In the genomic region with DNA sequence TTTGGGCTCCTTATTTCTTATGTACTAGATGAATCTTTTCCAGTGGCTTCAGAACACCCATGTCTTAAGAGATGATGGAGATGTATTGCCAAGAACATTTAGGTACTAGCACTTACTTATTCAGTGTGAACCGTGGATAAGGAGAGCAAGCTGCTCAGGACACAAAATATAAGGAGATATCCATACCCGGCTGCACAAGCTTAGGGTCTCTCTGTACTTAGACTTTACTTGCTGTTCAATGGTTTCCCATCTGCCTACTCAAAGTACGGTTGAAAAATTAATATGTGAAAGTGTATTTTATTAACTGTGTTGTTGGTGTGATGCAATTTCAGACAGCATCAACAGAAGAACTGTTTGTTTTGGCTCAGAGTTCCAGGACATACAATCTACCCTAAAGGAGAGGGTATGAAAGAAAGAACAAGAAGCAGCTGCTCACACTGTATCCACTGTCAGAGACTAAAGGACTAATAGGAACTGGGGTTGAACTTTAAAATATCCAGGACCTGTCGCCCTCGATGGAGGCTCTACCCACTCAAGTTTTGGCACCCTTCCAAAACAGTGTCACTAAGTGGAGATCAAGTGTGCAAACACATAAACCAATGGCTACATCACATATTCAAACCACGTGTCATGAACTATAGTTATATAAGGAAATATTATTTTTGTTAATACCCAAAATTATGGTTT, we compare ENCODE assay signal across 22 mouse cellular contexts.
A peak's percentile ranks its signal among the peaks of the same experiment; 100 is the strongest.
DNase-seq lines count a peak whose midpoint lies in the region; ATAC-seq and TF ChIP-seq lines count a peak whose summit lies in the region.
"Had no signal": no experiment of that assay in that cellular context is flagged by ENCODE, and none has a peak within 500 bp of the region (broad histone marks: within the 10 kb centered on the region; RNA-seq: fewer than 3 reads in every experiment).

No protein-coding gene starts in this region.

- TF ChIP-seq CTCF in stomach, postnatal 0 days (IDR thresholded peaks at IDR 0.05; ENCODE audit: low read depth), result no peak

- WGBS in embryonic facial prominence, embryonic 14.5 days, result 53% methylated on average over 6 of the region's 6 CpGs
- 91% methylated on average over 6 of the region's 6 CpGs for WGBS in embryonic facial prominence, embryonic 10.5 days
- 42% methylated on average over 6 of the region's 6 CpGs for WGBS in stomach, embryonic 14.5 days
- WGBS in stomach, postnatal 0 days, result 48% methylated on average over 6 of the region's 6 CpGs

- H3K9ac ChIP-seq in embryonic facial prominence, embryonic 14.5 days (ENCODE audit: low read depth, low read length), result no peak overlapping the region
- H3K9ac ChIP-seq in stomach, embryonic 14.5 days (replicated peaks; ENCODE audit: low read depth, low read length), result no peak overlapping the region
- no peak overlapping the region for H3K9ac ChIP-seq in stomach, postnatal 0 days (ENCODE audit: low read length)
- H3K9ac ChIP-seq: forebrain, embryonic 13.5 days; hindbrain, embryonic 14.5 days; intestine, embryonic 15.5 days; midbrain, embryonic 13.5 days; neural tube, embryonic 12.5 days had no signal

- no peak overlapping the region for H3K4me3 ChIP-seq in embryonic facial prominence, embryonic 14.5 days (ENCODE audit: low read depth, low read length)
- H3K4me3 ChIP-seq in embryonic facial prominence, embryonic 10.5 days, result no peak overlapping the region
- no peak overlapping the region for H3K4me3 ChIP-seq in stomach, embryonic 14.5 days (ENCODE audit: low read depth, low read length)
- H3K4me3 ChIP-seq in stomach, postnatal 0 days (ENCODE audit: low read depth, low read length), result no peak overlapping the region
- H3K4me3 ChIP-seq: forebrain, embryonic 13.5 days; intestine, embryonic 15.5 days; layer of hippocampus, adult 2 months; midbrain, embryonic 13.5 days; neural tube, embryonic 12.5 days had no signal

- H3K27me3 ChIP-seq in embryonic facial prominence, embryonic 14.5 days (replicated peaks; ENCODE audit: control insufficient read depth, insufficient read depth, low read length), result no peaks in the 10 kb centered on the region
- no peaks in the 10 kb centered on the region for H3K27me3 ChIP-seq in embryonic facial prominence, embryonic 10.5 days (replicated peaks; ENCODE audit: low read depth, poor library complexity, severe bottlenecking)
- no peaks in the 10 kb centered on the region for H3K27me3 ChIP-seq in stomach, embryonic 14.5 days (ENCODE audit: control insufficient read depth, insufficient read depth, low read length)
- no peaks in the 10 kb centered on the region for H3K27me3 ChIP-seq in stomach, postnatal 0 days (ENCODE audit: control insufficient read depth, insufficient read depth, low read length)
- H3K27me3 ChIP-seq: forebrain, embryonic 13.5 days; intestine, embryonic 15.5 days; midbrain, embryonic 13.5 days; neural tube, embryonic 12.5 days had no signal

- ATAC-seq in embryonic facial prominence, embryonic 14.5 days (ENCODE audit: low read depth), result no peak
- ATAC-seq in stomach, embryonic 14.5 days (ENCODE audit: insufficient number of reproducible peaks, insufficient read depth, low FRiP score, low read depth), result peak; percentile 46; the same call in 1 of the 2 replicates
- ATAC-seq in stomach, postnatal 0 days (ENCODE audit: low FRiP score, low TSS enrichment), result no peak
- ATAC-seq: forebrain, embryonic 13.5 days; intestine, embryonic 15.5 days; midbrain, embryonic 13.5 days had no signal

- H3K4me2 ChIP-seq in embryonic facial prominence, embryonic 14.5 days (ENCODE audit: low read depth, low read length), result no peak overlapping the region
- no peak overlapping the region for H3K4me2 ChIP-seq in stomach, embryonic 14.5 days (replicated peaks; ENCODE audit: low read depth, low read length)
- no peak overlapping the region for H3K4me2 ChIP-seq in stomach, postnatal 0 days (replicated peaks; ENCODE audit: low read depth)
- H3K4me2 ChIP-seq: forebrain, embryonic 13.5 days; heart, embryonic 11.5 days; hindbrain, embryonic 14.5 days; intestine, embryonic 15.5 days; midbrain, embryonic 13.5 days; neural tube, embryonic 12.5 days had no signal

- peaks cover 3% of the 10 kb centered on the region for H3K4me1 ChIP-seq in embryonic facial prominence, embryonic 14.5 days (ENCODE audit: control insufficient read depth, insufficient read depth, low read length)
- H3K4me1 ChIP-seq in embryonic facial prominence, embryonic 10.5 days, result peaks cover 7% of the 10 kb centered on the region; the same call in 1 of the 2 replicates
- H3K4me1 ChIP-seq in stomach, embryonic 14.5 days (ENCODE audit: control insufficient read depth, insufficient read depth, low read length), result no peaks in the 10 kb centered on the region
- H3K4me1 ChIP-seq in stomach, postnatal 0 days (replicated peaks; ENCODE audit: control insufficient read depth, insufficient read depth), result no peaks in the 10 kb centered on the region
- H3K4me1 ChIP-seq: forebrain, embryonic 13.5 days; intestine, embryonic 15.5 days; midbrain, embryonic 13.5 days; neural tube, embryonic 12.5 days had no signal

- TF ChIP-seq EP300 in stomach, postnatal 0 days (optimal IDR thresholded peaks at IDR 0.05), result no peak

- no peak overlapping the region for H3K27ac ChIP-seq in embryonic facial prominence, embryonic 14.5 days (replicated peaks; ENCODE audit: low read depth, low read length)
- no peak overlapping the region for H3K27ac ChIP-seq in embryonic facial prominence, embryonic 10.5 days (replicated peaks)
- H3K27ac ChIP-seq in stomach, embryonic 14.5 days (ENCODE audit: low read length), result no peak overlapping the region
- no peak overlapping the region for H3K27ac ChIP-seq in stomach, postnatal 0 days (replicated peaks)
- H3K27ac ChIP-seq: forebrain, embryonic 13.5 days; hindbrain, embryonic 14.5 days; intestine, embryonic 15.5 days; layer of hippocampus, adult 2 months; midbrain, embryonic 13.5 days; neural tube, embryonic 12.5 days had no signal

- peak; percentile 33 for DNase-seq in embryonic facial prominence, embryonic 14.5 days (ENCODE audit: low spot score)
- no peak for DNase-seq in embryonic facial prominence, embryonic 10.5 days (ENCODE audit: low spot score)
- peak; percentile 10 for DNase-seq in heart, postnatal 4 days
- no peak for DNase-seq in heart, adult 8-10 months (ENCODE audit: low spot score)
- DNase-seq in stomach, postnatal 0 days (ENCODE audit: low spot score), result no peak
- DNase-seq in adrenal gland, adult 8-10 months, result no peak
- DNase-seq in gastrocnemius, adult 18-20 months (ENCODE audit: low spot score), result no peak
- DNase-seq: cerebellum, adult 8-10 months; gastrocnemius, postnatal 36 days; kidney, postnatal 14 days; spleen, adult 18-20 months; thymus, adult 18-20 months; thymus, postnatal 4 days had no signal

- H3K9me3 ChIP-seq in embryonic facial prominence, embryonic 14.5 days (ENCODE audit: control insufficient read depth, low read length), result no peaks in the 10 kb centered on the region
- no peaks in the 10 kb centered on the region for H3K9me3 ChIP-seq in embryonic facial prominence, embryonic 10.5 days
- H3K9me3 ChIP-seq in stomach, embryonic 14.5 days (ENCODE audit: control insufficient read depth, low read depth, low read length), result no peaks in the 10 kb centered on the region
- H3K9me3 ChIP-seq in stomach, postnatal 0 days (ENCODE audit: control insufficient read depth, low read length), result no peaks in the 10 kb centered on the region
- H3K9me3 ChIP-seq: forebrain, embryonic 13.5 days; G1E; intestine, embryonic 15.5 days; midbrain, embryonic 13.5 days; neural tube, embryonic 12.5 days had no signal

- H3K36me3 ChIP-seq in embryonic facial prominence, embryonic 14.5 days (ENCODE audit: control insufficient read depth, insufficient read depth, low read length), result no peaks in the 10 kb centered on the region
- no peaks in the 10 kb centered on the region for H3K36me3 ChIP-seq in embryonic facial prominence, embryonic 10.5 days (replicated peaks)
- H3K36me3 ChIP-seq in stomach, embryonic 14.5 days (ENCODE audit: control insufficient read depth, insufficient read depth, low read length), result no peaks in the 10 kb centered on the region
- H3K36me3 ChIP-seq in stomach, postnatal 0 days (ENCODE audit: control insufficient read depth, insufficient read depth, low read length), result no peaks in the 10 kb centered on the region
- H3K36me3 ChIP-seq: G1E; intestine, embryonic 15.5 days; midbrain, embryonic 13.5 days; neural tube, embryonic 12.5 days had no signal

Comparison
In these comparisons a context has a peak if more than half of its experiments do, and no peak if none do; other contexts are left out.
1. DNase-seq: peak in embryonic facial prominence, embryonic 14.5 days (single experiment) and heart, postnatal 4 days (single experiment); none in embryonic facial prominence, embryonic 10.5 days (single experiment), heart, adult 8-10 months (single experiment), stomach, postnatal 0 days (single experiment), adrenal gland, adult 8-10 months (single experiment) and gastrocnemius, adult 18-20 months (single experiment).